Mouse (Mus musculus): ENCODE measurements around the gene Pax1. TPM values are rescaled to one million over a fixed set of nuclear protein-coding genes. Genes with fewer than 3 reads are reported as not detected.

The Pax1 gene
- polyA plus RNA-seq (2014; fragmentation: Nextera tagmentation; extraction: Ambion mirVana), result not detected in 2 replicates

GRCm38 (mm10) chr2:147361581-147361980 lies at the start of gene Pax1:
Pax1 (plus strand) TSS chr2:147361925.
- no peak within 1 kb of the TSS for H3K4me2 ChIP-seq (ENCODE audit: low read length)
- no peak within 1 kb of the TSS for H3K4me3 ChIP-seq (ENCODE audit: low read depth, low read length)
- H3K27ac ChIP-seq (ENCODE audit: low read depth), result no peak within 1 kb of the TSS
- ATAC-seq (replicated peaks; ENCODE audit: low FRiP score, low TSS enrichment, low read depth) (no peak), DNase-seq (ENCODE audit: low spot score) (peak; percentile 69)
- H3K9ac ChIP-seq (ENCODE audit: low read length), result no peak within 1 kb of the TSS
- peaks cover 97% of the 10 kb centered on the region for H3K27me3 ChIP-seq (replicated peaks; ENCODE audit: control insufficient read depth, insufficient read depth, low read length)
- no peaks in the 10 kb centered on the region for H3K9me3 ChIP-seq (ENCODE audit: control insufficient read depth, low read length)
- no peaks in the 10 kb centered on the region for H3K36me3 ChIP-seq (ENCODE audit: control insufficient read depth, insufficient read depth, low read length)
- H3K4me1 ChIP-seq (replicated peaks; ENCODE audit: control insufficient read depth, insufficient read depth, low read length), result peaks cover 3% of the 10 kb centered on the region; the same call in 1 of the 2 replicates
- 1% methylated on average over 18 of the region's 18 CpGs for WGBS

GRCm38 (mm10) chr2:147321036-147321435 lies 40.7 kb upstream of the Pax1 start:
- Histone ChIP-seq H3K4me3 (ENCODE audit: low read depth, low read length) (no peak overlapping the region), H3K36me3 (ENCODE audit: control insufficient read depth, insufficient read depth, low read length) (no peaks in the 10 kb centered on the region), H3K9ac (ENCODE audit: low read length) (no peak overlapping the region), H3K4me1 (replicated peaks; ENCODE audit: control insufficient read depth, insufficient read depth, low read length) (no peaks in the 10 kb centered on the region), H3K9me3 (ENCODE audit: control insufficient read depth, low read length) (no peaks in the 10 kb centered on the region), H3K4me2 (ENCODE audit: low read length) (no peak overlapping the region), H3K27ac (ENCODE audit: low read depth) (no peak overlapping the region), H3K27me3 (replicated peaks; ENCODE audit: control insufficient read depth, insufficient read depth, low read length) (0 out of 2 replicates have a peak, but pooled peaks cover 5% of the 10 kb centered on the region)
- peak; percentile 62 for DNase-seq (ENCODE audit: low spot score)
- ATAC-seq (replicated peaks; ENCODE audit: low FRiP score, low TSS enrichment, low read depth), result peak; percentile 32; the same call in 1 of the 2 replicates
- WGBS, result 14% methylated on average over 9 of the region's 9 CpGs

GRCm38 (mm10) chr2:147325178-147325577 lies 36.5 kb upstream of the Pax1 start:
- Histone ChIP-seq H3K9me3 (ENCODE audit: control insufficient read depth, low read length) (no peaks in the 10 kb centered on the region), H3K36me3 (ENCODE audit: control insufficient read depth, insufficient read depth, low read length) (no peaks in the 10 kb centered on the region), H3K4me1 (replicated peaks; ENCODE audit: control insufficient read depth, insufficient read depth, low read length) (no peaks in the 10 kb centered on the region), H3K4me3 (ENCODE audit: low read depth, low read length) (no peak overlapping the region), H3K27ac (ENCODE audit: low read depth) (no peak overlapping the region), H3K9ac (ENCODE audit: low read length) (no peak overlapping the region), H3K4me2 (ENCODE audit: low read length) (no peak overlapping the region), H3K27me3 (replicated peaks; ENCODE audit: control insufficient read depth, insufficient read depth, low read length) (0 out of 2 replicates have a peak, but pooled peaks cover 5% of the 10 kb centered on the region)
- WGBS, result 90% methylated on average over 2 of the region's 2 CpGs
- no peak for DNase-seq (ENCODE audit: low spot score)
- ATAC-seq (replicated peaks; ENCODE audit: low FRiP score, low TSS enrichment, low read depth), result no peak

- H3K4me3 ChIP-seq (ENCODE audit: low read depth, low read length), result no peak overlapping the region
- no peaks in the 10 kb centered on the region for H3K4me1 ChIP-seq (replicated peaks; ENCODE audit: control insufficient read depth, insufficient read depth, low read length)
- H3K36me3 ChIP-seq (ENCODE audit: control insufficient read depth, insufficient read depth, low read length), result no peaks in the 10 kb centered on the region
- ATAC-seq (replicated peaks; ENCODE audit: low FRiP score, low TSS enrichment, low read depth) (no peak), DNase-seq (ENCODE audit: low spot score) (no peak)
- 80% methylated on average over 2 of the region's 2 CpGs for WGBS
- no peak overlapping the region for H3K9ac ChIP-seq (ENCODE audit: low read length)
- no peaks in the 10 kb centered on the region for H3K9me3 ChIP-seq (ENCODE audit: control insufficient read depth, low read length)
- H3K27ac ChIP-seq (ENCODE audit: low read depth), result no peak overlapping the region
- no peaks in the 10 kb centered on the region for H3K27me3 ChIP-seq (replicated peaks; ENCODE audit: control insufficient read depth, insufficient read depth, low read length)
- no peak overlapping the region for H3K4me2 ChIP-seq (ENCODE audit: low read length)
Measured at GRCm38 (mm10) chr2:147332731-147333130, 29.0 kb upstream of the Pax1 start.

GRCm38 (mm10) chr2:147338729-147339128 lies 23.0 kb upstream of the Pax1 start:
- Histone ChIP-seq H3K36me3 (ENCODE audit: control insufficient read depth, insufficient read depth, low read length) (no peaks in the 10 kb centered on the region), H3K4me3 (ENCODE audit: low read depth, low read length) (no peak overlapping the region), H3K4me2 (ENCODE audit: low read length) (no peak overlapping the region), H3K9me3 (ENCODE audit: control insufficient read depth, low read length) (no peaks in the 10 kb centered on the region), H3K27me3 (replicated peaks; ENCODE audit: control insufficient read depth, insufficient read depth, low read length) (no peaks in the 10 kb centered on the region), H3K4me1 (replicated peaks; ENCODE audit: control insufficient read depth, insufficient read depth, low read length) (no peaks in the 10 kb centered on the region), H3K27ac (ENCODE audit: low read depth) (no peak overlapping the region), H3K9ac (ENCODE audit: low read length) (no peak overlapping the region)
- no peak for ATAC-seq (replicated peaks; ENCODE audit: low FRiP score, low TSS enrichment, low read depth)
- DNase-seq (ENCODE audit: low spot score), result no peak
- WGBS, result 66% methylated on average over 15 of the region's 15 CpGs

GRCm38 (mm10) chr2:147339796-147340195 lies 21.9 kb upstream of the Pax1 start:
- DNase-seq (ENCODE audit: low spot score), result no peak
- no peak overlapping the region for H3K9ac ChIP-seq (ENCODE audit: low read length)
- WGBS, result 74% methylated on average over 4 of the region's 4 CpGs
- H3K9me3 ChIP-seq (ENCODE audit: control insufficient read depth, low read length), result no peaks in the 10 kb centered on the region
- no peak overlapping the region for H3K4me2 ChIP-seq (ENCODE audit: low read length)
- H3K36me3 ChIP-seq (ENCODE audit: control insufficient read depth, insufficient read depth, low read length), result no peaks in the 10 kb centered on the region
- H3K4me1 ChIP-seq (replicated peaks; ENCODE audit: control insufficient read depth, insufficient read depth, low read length), result no peaks in the 10 kb centered on the region
- ATAC-seq (replicated peaks; ENCODE audit: low FRiP score, low TSS enrichment, low read depth), result no peak
- H3K4me3 ChIP-seq (ENCODE audit: low read depth, low read length), result no peak overlapping the region
- no peak overlapping the region for H3K27ac ChIP-seq (ENCODE audit: low read depth)
- H3K27me3 ChIP-seq (replicated peaks; ENCODE audit: control insufficient read depth, insufficient read depth, low read length), result no peaks in the 10 kb centered on the region

GRCm38 (mm10) chr2:147342198-147342597 lies 19.5 kb upstream of the Pax1 start:
- Histone ChIP-seq H3K27ac (ENCODE audit: low read depth) (no peak overlapping the region), H3K4me1 (replicated peaks; ENCODE audit: control insufficient read depth, insufficient read depth, low read length) (no peaks in the 10 kb centered on the region), H3K4me2 (ENCODE audit: low read length) (no peak overlapping the region), H3K9ac (ENCODE audit: low read length) (no peak overlapping the region), H3K4me3 (ENCODE audit: low read depth, low read length) (no peak overlapping the region), H3K9me3 (ENCODE audit: control insufficient read depth, low read length) (no peaks in the 10 kb centered on the region), H3K27me3 (replicated peaks; ENCODE audit: control insufficient read depth, insufficient read depth, low read length) (no peaks in the 10 kb centered on the region), H3K36me3 (ENCODE audit: control insufficient read depth, insufficient read depth, low read length) (no peaks in the 10 kb centered on the region)
- 14% methylated on average over 2 of the region's 2 CpGs for WGBS
- DNase-seq (ENCODE audit: low spot score) (no peak), ATAC-seq (replicated peaks; ENCODE audit: low FRiP score, low TSS enrichment, low read depth) (no peak)

GRCm38 (mm10) chr2:147359716-147360115 lies 2.0 kb upstream of the Pax1 start:
- no peaks in the 10 kb centered on the region for H3K9me3 ChIP-seq (ENCODE audit: control insufficient read depth, low read length)
- WGBS, result 5% methylated on average over 4 of the region's 4 CpGs
- H3K36me3 ChIP-seq (ENCODE audit: control insufficient read depth, insufficient read depth, low read length), result no peaks in the 10 kb centered on the region
- H3K4me1 ChIP-seq (replicated peaks; ENCODE audit: control insufficient read depth, insufficient read depth, low read length), result no peaks in the 10 kb centered on the region
- H3K27ac ChIP-seq (ENCODE audit: low read depth), result no peak overlapping the region
- DNase-seq (ENCODE audit: low spot score), result no peak
- no peak overlapping the region for H3K9ac ChIP-seq (ENCODE audit: low read length)
- no peak overlapping the region for H3K4me2 ChIP-seq (ENCODE audit: low read length)
- no peak overlapping the region for H3K4me3 ChIP-seq (ENCODE audit: low read depth, low read length)
- peaks cover 96% of the 10 kb centered on the region for H3K27me3 ChIP-seq (replicated peaks; ENCODE audit: control insufficient read depth, insufficient read depth, low read length)
- ATAC-seq (replicated peaks; ENCODE audit: low FRiP score, low TSS enrichment, low read depth), result no peak

- no peaks in the 10 kb centered on the region for H3K9me3 ChIP-seq (ENCODE audit: control insufficient read depth, low read length)
- WGBS, result 3% methylated on average over 7 of the region's 7 CpGs
- H3K27me3 ChIP-seq (replicated peaks; ENCODE audit: control insufficient read depth, insufficient read depth, low read length), result peaks cover 96% of the 10 kb centered on the region
- H3K27ac ChIP-seq (ENCODE audit: low read depth), result no peak overlapping the region
- H3K9ac ChIP-seq (ENCODE audit: low read length), result no peak overlapping the region
- DNase-seq (ENCODE audit: low spot score) (no peak), ATAC-seq (replicated peaks; ENCODE audit: low FRiP score, low TSS enrichment, low read depth) (no peak)
- H3K4me3 ChIP-seq (ENCODE audit: low read depth, low read length), result no peak overlapping the region
- H3K4me1 ChIP-seq (replicated peaks; ENCODE audit: control insufficient read depth, insufficient read depth, low read length), result peaks cover 2% of the 10 kb centered on the region; the same call in 1 of the 2 replicates
- no peak overlapping the region for H3K4me2 ChIP-seq (ENCODE audit: low read length)
- H3K36me3 ChIP-seq (ENCODE audit: control insufficient read depth, insufficient read depth, low read length), result no peaks in the 10 kb centered on the region
Measured at GRCm38 (mm10) chr2:147360401-147360800, 1.3 kb upstream of the Pax1 start.

All from intestine, embryonic 14.5 days (tissue).